Mouse (Mus musculus): ENCODE measurements around the gene Mras. TPM values are rescaled to one million over a fixed set of nuclear protein-coding genes. Genes with fewer than 3 reads are reported as not detected.

Gene Mras
- polyA plus RNA-seq, 1 experiment from 2014 or later: 5.2 TPM

DNA sequence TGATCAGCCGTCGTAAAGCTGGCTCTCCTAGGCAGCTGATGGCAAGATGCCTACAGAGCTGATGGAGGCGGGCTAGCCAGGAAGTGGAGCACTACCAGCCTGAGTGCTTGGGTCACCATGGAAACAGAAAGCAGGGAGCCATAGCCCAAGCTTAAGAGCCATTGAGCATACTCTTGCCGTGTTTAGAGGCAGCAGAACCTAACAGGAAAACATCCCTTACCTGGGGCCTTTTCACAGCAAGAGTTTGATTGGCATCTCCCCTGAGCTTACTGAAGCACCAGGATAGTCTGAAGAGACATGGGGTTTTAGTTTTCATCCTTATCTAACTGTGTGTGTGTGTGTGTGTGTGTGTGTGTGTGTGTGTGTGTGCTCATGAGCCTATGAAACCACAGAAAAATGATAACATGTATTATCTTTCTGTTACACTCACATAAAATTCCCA, 91.8 kb downstream of the Mras start:
- no peak overlapping the region for H3K9ac ChIP-seq
- ATAC-seq: no peak
- no peaks in the 10 kb centered on the region for H3K36me3 ChIP-seq
- H3K4me2 ChIP-seq: no peak overlapping the region
- no peak overlapping the region for H3K4me3 ChIP-seq
- H3K27me3 ChIP-seq (replicated peaks): no peaks in the 10 kb centered on the region
- no peak overlapping the region for H3K27ac ChIP-seq
- no peaks in the 10 kb centered on the region for H3K9me3 ChIP-seq (replicated peaks)
- H3K4me1 ChIP-seq: peaks cover 15% of the 10 kb centered on the region
- WGBS (ENCODE audit: insufficient replicate concordance): 49% methylated on average over 4 of the region's 4 CpGs

GRCm38 (mm10) chr9:99341600-99341999, 95.6 kb downstream of the Mras start:
- H3K4me2 ChIP-seq: no peak overlapping the region
- no peaks in the 10 kb centered on the region for H3K9me3 ChIP-seq (replicated peaks)
- WGBS (ENCODE audit: insufficient replicate concordance): 16% methylated on average over 3 of the region's 3 CpGs
- H3K4me1 ChIP-seq: peaks cover 15% of the 10 kb centered on the region
- H3K27ac ChIP-seq: no peak overlapping the region
- no peak overlapping the region for H3K4me3 ChIP-seq
- ATAC-seq: no peak
- H3K27me3 ChIP-seq (replicated peaks): no peaks in the 10 kb centered on the region
- no peak overlapping the region for H3K9ac ChIP-seq
- H3K36me3 ChIP-seq: no peaks in the 10 kb centered on the region

GRCm38 (mm10) chr9:99340126-99340525, 97.1 kb downstream of the Mras start:
- H3K4me3 ChIP-seq: no peak overlapping the region
- no peaks in the 10 kb centered on the region for H3K9me3 ChIP-seq (replicated peaks)
- peaks cover 6% of the 10 kb centered on the region; the same call in 1 of the 2 replicates for H3K4me1 ChIP-seq
- 80% methylated on average over 12 of the region's 12 CpGs for WGBS (ENCODE audit: insufficient replicate concordance)
- H3K9ac ChIP-seq: no peak overlapping the region
- no peaks in the 10 kb centered on the region for H3K27me3 ChIP-seq (replicated peaks)
- no peak overlapping the region for H3K4me2 ChIP-seq
- no peak overlapping the region for H3K27ac ChIP-seq
- H3K36me3 ChIP-seq: no peaks in the 10 kb centered on the region
- no peak for ATAC-seq

GRCm38 (mm10) chr9:99339182-99339581, 98.0 kb downstream of the Mras start:
- no peaks in the 10 kb centered on the region for H3K36me3 ChIP-seq
- peaks cover 4% of the 10 kb centered on the region; the same call in 1 of the 2 replicates for H3K4me1 ChIP-seq
- H3K4me2 ChIP-seq: no peak overlapping the region
- no peak for ATAC-seq
- H3K4me3 ChIP-seq: no peak overlapping the region
- H3K27me3 ChIP-seq (replicated peaks): no peaks in the 10 kb centered on the region
- WGBS (ENCODE audit: insufficient replicate concordance): 67% methylated on average over 1 of the region's 1 CpGs
- H3K9me3 ChIP-seq (replicated peaks): no peaks in the 10 kb centered on the region
- no peak overlapping the region for H3K27ac ChIP-seq
- no peak overlapping the region for H3K9ac ChIP-seq

- ATAC-seq: no peak
- no peak overlapping the region for H3K9ac ChIP-seq
- WGBS (ENCODE audit: insufficient replicate concordance): 72% methylated on average over 1 of the region's 1 CpGs
Measured at GRCm38 (mm10) chr9:99338293-99338692, 98.9 kb downstream of the Mras start.

GRCm38 (mm10) chr9:99336538-99336937, 100.6 kb downstream of the Mras start:
- no peak overlapping the region for H3K4me2 ChIP-seq
- H3K9ac ChIP-seq: no peak overlapping the region
- H3K27ac ChIP-seq: no peak overlapping the region
- peaks cover under 1% of the 10 kb centered on the region; the same call in 1 of the 2 replicates for H3K4me1 ChIP-seq
- 65% methylated on average over 4 of the region's 4 CpGs for WGBS (ENCODE audit: insufficient replicate concordance)
- ATAC-seq: no peak
- H3K27me3 ChIP-seq (replicated peaks): no peaks in the 10 kb centered on the region
- no peaks in the 10 kb centered on the region for H3K9me3 ChIP-seq (replicated peaks)
- H3K36me3 ChIP-seq: no peaks in the 10 kb centered on the region
- H3K4me3 ChIP-seq: no peak overlapping the region

More at GRCm38 (mm10) chr9:99338293-99338692, 98.9 kb downstream of the Mras start:
- no peaks in the 10 kb centered on the region for H3K36me3 ChIP-seq
- no peaks in the 10 kb centered on the region for H3K27me3 ChIP-seq (replicated peaks)
- no peak overlapping the region for H3K4me3 ChIP-seq
- no peak overlapping the region for H3K27ac ChIP-seq
- no peak overlapping the region for H3K4me2 ChIP-seq
- H3K9me3 ChIP-seq (replicated peaks): no peaks in the 10 kb centered on the region
- peaks cover 4% of the 10 kb centered on the region; the same call in 1 of the 2 replicates for H3K4me1 ChIP-seq

Other genes starting within 250 kb of the Mras start
- gene Faiml, start 200.1 kb downstream of the Mras start, polyA plus RNA-seq (2016; fragmentation: Nextera tagmentation; extraction: Ambion mirVana): not detected in 2 replicates
- 41.6 and 41.7 TPM in 2 replicates for gene Cep70, start 194.0 kb downstream of the Mras start, polyA plus RNA-seq (2016; fragmentation: Nextera tagmentation; extraction: Ambion mirVana)
- 0.04 and 0.08 TPM in 2 replicates for gene Esyt3, start 78.8 kb downstream of the Mras start, polyA plus RNA-seq (2016; fragmentation: Nextera tagmentation; extraction: Ambion mirVana)
- gene Nme9, start 14.1 kb upstream of the Mras start, polyA plus RNA-seq (2016; fragmentation: Nextera tagmentation; extraction: Ambion mirVana): not detected in 2 replicates
- 14.5 and 15.1 TPM in 2 replicates for gene Armc8, start 131.5 kb upstream of the Mras start, polyA plus RNA-seq (2016; fragmentation: Nextera tagmentation; extraction: Ambion mirVana)
- 26.8 and 31.4 TPM in 2 replicates for gene Dbr1, start 138.4 kb upstream of the Mras start, polyA plus RNA-seq (2016; fragmentation: Nextera tagmentation; extraction: Ambion mirVana)
- gene A4gnt, start 175.1 kb upstream of the Mras start, polyA plus RNA-seq (2016; fragmentation: Nextera tagmentation; extraction: Ambion mirVana): not detected in 2 replicates
- gene Dzip1l, start 192.1 kb upstream of the Mras start, polyA plus RNA-seq (2016; fragmentation: Nextera tagmentation; extraction: Ambion mirVana): 2.9 and 3.1 TPM in 2 replicates

Data from liver, embryonic 12.5 days (tissue).